Mouse (Mus musculus) olfactory bulb, adult 2 months (tissue): ENCODE measurements around the gene Spats2.

ENCODE experiments used
- CTCF ChIP-seq: fragments of 200-500 bp; IDR thresholded peaks from 2 replicates; pipeline ENCODE4 v1.5.1; 2012; ENCODE audit warnings: low read depth, mild to moderate bottlenecking, low read length, moderate library complexity; ENCODE audit not compliant: insufficient read depth
- POLR2A ChIP-seq: fragments of 200-500 bp; IDR thresholded peaks from 2 replicates; pipeline ENCODE4 v1.6.1; 2012; ENCODE audit warnings: mild to moderate bottlenecking, low read depth, low read length, moderate library complexity; ENCODE audit not compliant: insufficient read depth

GRCm38 (mm10) chr15:99082840-99083239 is 42.9 kb upstream of the Spats2 start:
- TF ChIP-seq POLR2A: no peak
- no peak for TF ChIP-seq CTCF
